Mouse (Mus musculus) common myeloid progenitor, adult 5-6 weeks (primary cell): ENCODE data around the gene Trim38. TPM values are rescaled to one million over a fixed set of nuclear protein-coding genes. Genes with fewer than 3 reads are reported as not detected.
A peak's percentile ranks its signal among the peaks of the same experiment; 100 is the strongest.

ENCODE experiments used
- ATAC-seq: replicated peaks from 2 replicates; pipeline ENCODE4 v1.8.0; 2016; ENCODE audit warnings: low read depth, mild to moderate bottlenecking, moderate TSS enrichment, inconsistent platforms; ENCODE audit not compliant: poor library complexity, severe bottlenecking
- total RNA-seq: library from RNA; stranded (forward); fragments of 200-1000, 187-1606 nt; gene quantifications from 2 replicates; pipeline ENCODE4 v1.2.3, GENCODE M21; 2017

Gene Trim38
- total RNA-seq, 1 experiment from 2014 or later: not detected

- no peak for ATAC-seq
Measured at GRCm38 (mm10) chr13:23820179-23820940, 50.6 kb downstream of the Trim38 start.

GRCm38 (mm10) chr13:23822213-23822612 is 52.5 kb downstream of the Trim38 start:
- ATAC-seq: no peak

GRCm38 (mm10) chr13:23826606-23827005 is 56.9 kb downstream of the Trim38 start:
- ATAC-seq: no peak

- peak; percentile 90 for ATAC-seq
Measured at GRCm38 (mm10) chr13:23833053-23833452, 63.3 kb downstream of the Trim38 start.

- no peak for ATAC-seq
Measured at GRCm38 (mm10) chr13:23834836-23835235, 65.1 kb downstream of the Trim38 start.

GRCm38 (mm10) chr13:23836630-23837029 is 66.9 kb downstream of the Trim38 start:
- ATAC-seq: no peak

- ATAC-seq: no peak
Measured at GRCm38 (mm10) chr13:23839308-23839707, 69.6 kb downstream of the Trim38 start, which contains the start of gene Slc17a3. Gene Slc17a3 (plus strand): TSS chr13:23839434.

Other genes starting within 250 kb of the Trim38 start
- 1,499 and 1,774 TPM in 2 replicates for gene Hist1h4h, start 238.9 kb upstream of the Trim38 start, total RNA-seq
- 1,142 and 1,285 TPM in 2 replicates for gene Hist1h2af, start 236.0 kb upstream of the Trim38 start, total RNA-seq
- 199 and 205 TPM in 2 replicates for gene Hist1h3g, start 234.5 kb upstream of the Trim38 start, total RNA-seq
- gene Hist1h2bh, start 226.5 kb upstream of the Trim38 start, total RNA-seq: 91.4 and 108 TPM in 2 replicates
- gene Hist1h3f, start 225.9 kb upstream of the Trim38 start, total RNA-seq: 186 and 196 TPM in 2 replicates
- 2,800 and 2,993 TPM in 2 replicates for gene Hist1h4f, start 218.3 kb upstream of the Trim38 start, total RNA-seq
- gene Hist1h1d, start 216.7 kb upstream of the Trim38 start, total RNA-seq: 92.5 and 96.4 TPM in 2 replicates
- gene Hist1h3e, start 207.5 kb upstream of the Trim38 start, total RNA-seq: 574 and 671 TPM in 2 replicates
- 336 and 401 TPM in 2 replicates for gene Hist1h2ae, start 198.7 kb upstream of the Trim38 start, total RNA-seq
- 1,313 and 1,586 TPM in 2 replicates for gene Hist1h2bg, start 198.5 kb upstream of the Trim38 start, total RNA-seq
- gene Hist1h2bf, start 195.7 kb upstream of the Trim38 start, total RNA-seq: 558 and 569 TPM in 2 replicates
- 127 and 293 TPM in 2 replicates for gene Hist1h2ad, start 195.5 kb upstream of the Trim38 start, total RNA-seq
- 98.2 and 137 TPM in 2 replicates for gene Hist1h3d, start 194.2 kb upstream of the Trim38 start, total RNA-seq
- gene Hist1h4d, start 188.3 kb upstream of the Trim38 start, total RNA-seq: 1,514 and 1,667 TPM in 2 replicates
- 92.7 and 94.2 TPM in 2 replicates for gene Hist1h2be, start 148.8 kb upstream of the Trim38 start, total RNA-seq
- 314 and 326 TPM in 2 replicates for gene Hist1h1e, start 147.4 kb upstream of the Trim38 start, total RNA-seq
- gene Hist1h2ac, start 86.0 kb upstream of the Trim38 start, total RNA-seq: 114 and 119 TPM in 2 replicates
- 224 and 276 TPM in 2 replicates for gene Hist1h2bc, start 85.7 kb upstream of the Trim38 start, total RNA-seq
- 0.55 and 3.1 TPM in 2 replicates for gene Hist1h1t, start 74.1 kb upstream of the Trim38 start, total RNA-seq
- gene Hist1h4c, start 71.5 kb upstream of the Trim38 start, total RNA-seq: 434 and 555 TPM in 2 replicates
- 3.6 and 4.3 TPM in 2 replicates for gene Hfe, start 59.1 kb upstream of the Trim38 start, total RNA-seq
- 753 and 796 TPM in 2 replicates for gene Hist1h1c, start 31.1 kb upstream of the Trim38 start, total RNA-seq
- gene Hist1h3c, start 24.3 kb upstream of the Trim38 start, total RNA-seq: 801 and 823 TPM in 2 replicates
- 2,989 and 3,536 TPM in 2 replicates for gene Hist1h2bb, start 23.2 kb upstream of the Trim38 start, total RNA-seq
- gene Hist1h2ab, start 18.8 kb upstream of the Trim38 start, total RNA-seq: 2,765 and 2,805 TPM in 2 replicates
- gene Hist1h3b, start 17.6 kb upstream of the Trim38 start, total RNA-seq: 689 and 718 TPM in 2 replicates
- 676 and 902 TPM in 2 replicates for gene Hist1h4b, start 12.9 kb upstream of the Trim38 start, total RNA-seq
- gene Hist1h4a, start 8.7 kb upstream of the Trim38 start, total RNA-seq: 597 and 703 TPM in 2 replicates
- gene Hist1h3a, start 7.5 kb upstream of the Trim38 start, total RNA-seq: 599 and 655 TPM in 2 replicates
- 2,071 and 2,536 TPM in 2 replicates for gene Hist1h1a, start 6.2 kb upstream of the Trim38 start, total RNA-seq
- not detected in 2 replicates for gene Slc17a2, start 37.1 kb downstream of the Trim38 start, total RNA-seq
- not detected in 2 replicates for gene Slc17a3, start 69.5 kb downstream of the Trim38 start, total RNA-seq
- gene Slc17a1, start 97.8 kb downstream of the Trim38 start, total RNA-seq: not detected in 2 replicates
- 0.46 TPM in 1 of 2 replicates, not detected in the other for gene Slc17a4, start 145.1 kb downstream of the Trim38 start, total RNA-seq
- not detected in 2 replicates for gene Hist1h2ba, start 164.2 kb downstream of the Trim38 start, total RNA-seq
- gene Hist1h2aa, start 164.5 kb downstream of the Trim38 start, total RNA-seq: not detected in 2 replicates
- not detected in 2 replicates for gene Scgn, start 221.3 kb downstream of the Trim38 start, total RNA-seq